Mouse (Mus musculus) CH12.LX (cell line): ENCODE measurements at regions not wholly inside any gene's neighbourhood (a gene's known extent, or its start where the extent isn't known, plus 50 kb on each side); places are given as distances from the start of the nearest gene placed in this dataset.
"Not testable (repeated sequence)": the region's sequence is repeated elsewhere in the genome, so short reads cannot be mapped to it uniquely, and the experiment has no call there.

ENCODE experiments used
- DNase-seq: peaks from one replicate; pipeline ENCODE4 v3.0.0-alpha.2; 2013; ENCODE audit errors: extremely low read depth
- H3K27ac ChIP-seq: 2 replicates; pipeline ENCODE4 v1.5.1; 2012; ENCODE audit warnings: low read depth, mild to moderate bottlenecking, control low read depth, moderate library complexity; ENCODE audit not compliant: insufficient read depth
- H3K27me3 ChIP-seq: replicated peaks from 2 replicates; pipeline ENCODE3; 2012; ENCODE audit warnings: inconsistent platforms
- H3K36me3 ChIP-seq, 2 experiments: replicated peaks in 1 of 2; 2 replicates each; pipeline versions ENCODE3 to v1.6.1; 2012; ENCODE audit warnings: inconsistent platforms in 1 of 2, low read length in 1 of 2, mild to moderate bottlenecking in 1 of 2, mixed read lengths in 1 of 2, moderate library complexity in 1 of 2; ENCODE audit not compliant: control insufficient read depth in 1 of 2, insufficient read depth in 1 of 2
- H3K4me1 ChIP-seq, 2 experiments: 2 replicates each; pipeline ENCODE4 v1.6.1; 2012; ENCODE audit warnings: inconsistent platforms in 1 of 2, moderate library complexity in 1 of 2; ENCODE audit not compliant: insufficient read depth in 2 of 2, control insufficient read depth in 1 of 2
- H3K4me2 ChIP-seq: 2 replicates; pipeline ENCODE4 v1.6.1; 2012; ENCODE audit warnings: low read depth, mild to moderate bottlenecking, control low read depth; ENCODE audit not compliant: poor library complexity, insufficient read depth, severe bottlenecking
- H3K4me3 ChIP-seq, 3 experiments: fragments of 150-350 bp in 1 of 3; sonication (generic) in 1 of 3; replicated peaks in 1 of 3; 2 replicates each; pipeline versions ENCODE3 to v1.5.1; 2011 to 2012; ENCODE audit warnings: low read depth in 2 of 3, low read length in 2 of 3, mild to moderate bottlenecking in 2 of 3, moderate library complexity in 2 of 3, control low read depth in 1 of 3, improper control_type of control experiment in 1 of 3, inconsistent platforms in 1 of 3, mixed read lengths in 1 of 3; ENCODE audit not compliant: poor library complexity in 1 of 3
- H3K79me2 ChIP-seq: replicated peaks from 2 replicates; pipeline ENCODE4 v1.6.1; 2012; ENCODE audit warnings: mild to moderate bottlenecking, moderate library complexity; ENCODE audit not compliant: control insufficient read depth, poor library complexity, insufficient read depth, severe bottlenecking; ENCODE audit errors: extremely low read depth
- H3K9ac ChIP-seq: 2 replicates; pipeline ENCODE4 v1.6.1; 2012; ENCODE audit warnings: low read depth, mild to moderate bottlenecking, control low read depth, moderate library complexity; ENCODE audit not compliant: insufficient read depth
- H3K9me3 ChIP-seq: replicated peaks from 2 replicates; pipeline ENCODE3; 2012; ENCODE audit warnings: low read length, inconsistent platforms, mixed read lengths
- CHD2 ChIP-seq: IDR thresholded peaks from 2 replicates; pipeline ENCODE4 v1.6.1; 2011; ENCODE audit warnings: low read length, improper control_type of control experiment
- E2F4 ChIP-seq: IDR thresholded peaks from 2 replicates; pipeline ENCODE4 v1.6.1; 2011; ENCODE audit warnings: low read depth, low read length, improper control_type of control experiment; ENCODE audit not compliant: insufficient replicate concordance
- EP300 ChIP-seq: IDR thresholded peaks from 2 replicates; pipeline ENCODE4 v1.6.1; 2011; ENCODE audit warnings: low read length, improper control_type of control experiment
- JUND ChIP-seq: conservative IDR thresholded peaks from 2 replicates; pipeline ENCODE4 v1.6.1; 2011; ENCODE audit warnings: low read depth, low read length, improper control_type of control experiment
- MAX ChIP-seq: IDR thresholded peaks from 2 replicates; pipeline ENCODE4 v1.6.1; 2011; ENCODE audit warnings: low read length, improper control_type of control experiment
- MXI1 ChIP-seq: IDR thresholded peaks from 2 replicates; pipeline ENCODE4 v1.6.1; 2011; ENCODE audit warnings: mild to moderate bottlenecking, low read depth, low read length, improper control_type of control experiment
- NRF1 ChIP-seq: IDR thresholded peaks from 2 replicates; pipeline ENCODE4 v1.6.1; 2014; ENCODE audit warnings: low read depth, mild to moderate bottlenecking, inconsistent platforms, low read length, improper control_type of control experiment, moderate library complexity
- PAX5 ChIP-seq: IDR thresholded peaks from 2 replicates; pipeline ENCODE4 v1.6.1; 2012; ENCODE audit warnings: low read length, inconsistent platforms, mixed read lengths
- POLR2A ChIP-seq: IDR thresholded peaks from 2 replicates; pipeline ENCODE4 v1.6.1; 2011; ENCODE audit warnings: low read depth, mild to moderate bottlenecking, improper control_type of control experiment, low read length
- RAD21 ChIP-seq: IDR thresholded peaks from 2 replicates; pipeline ENCODE4 v1.6.1; 2011; ENCODE audit warnings: low read depth, mild to moderate bottlenecking, low read length, improper control_type of control experiment, moderate library complexity
- UBTF ChIP-seq: IDR thresholded peaks from 2 replicates; pipeline ENCODE4 v1.6.1; 2012; ENCODE audit warnings: low read depth, mild to moderate bottlenecking, inconsistent platforms, low read length, improper control_type of control experiment, moderate library complexity
- dilution Hi-C: fragments of 300-500 bp; cut with MboI; formaldehyde crosslinking; loops from 2 replicates; pipeline ENCODE4 v1.14.3; 2020; ENCODE audit warnings: low sequenced_read_pairs; ENCODE audit not compliant: extremely low pct_unique_long_range_greater_than_20kb, extremely low pct_ligation_motif_present
- in situ Hi-C: fragments of 300-500 bp; cut with MboI; formaldehyde crosslinking; loops from 3 replicates; pipeline ENCODE4 v1.14.3; 2019; ENCODE audit warnings: low sequenced_read_pairs, low pct_ligation_motif_present, low pct_unique_long_range_greater_than_20kb, mixed read lengths

GRCm38 (mm10) chr14:66493691-66494121 lies 484.7 kb upstream of the Gulo start:
- Histone ChIP-seq H3K4me2 (no peak overlapping the region), H3K79me2 (no peaks in the 10 kb centered on the region), H3K27ac (no peak overlapping the region), H3K9me3 (no peaks in the 10 kb centered on the region), H3K36me3 (no peaks in the 10 kb centered on the region), H3K27me3 (no peaks in the 10 kb centered on the region), H3K4me1 (peaks cover 0 to 15% of the 10 kb centered on the region in 2 experiments; a peak in 2 of 4 replicates), H3K9ac (no peak overlapping the region), H3K4me3 (no peak overlapping the region)
- in situ Hi-C loops (no loop called here), dilution Hi-C loops (no loop called here)
- DNase-seq: no peak
- TF ChIP-seq NRF1 (no peak), UBTF (no peak), JUND (no peak), MXI1 (no peak)

DNA sequence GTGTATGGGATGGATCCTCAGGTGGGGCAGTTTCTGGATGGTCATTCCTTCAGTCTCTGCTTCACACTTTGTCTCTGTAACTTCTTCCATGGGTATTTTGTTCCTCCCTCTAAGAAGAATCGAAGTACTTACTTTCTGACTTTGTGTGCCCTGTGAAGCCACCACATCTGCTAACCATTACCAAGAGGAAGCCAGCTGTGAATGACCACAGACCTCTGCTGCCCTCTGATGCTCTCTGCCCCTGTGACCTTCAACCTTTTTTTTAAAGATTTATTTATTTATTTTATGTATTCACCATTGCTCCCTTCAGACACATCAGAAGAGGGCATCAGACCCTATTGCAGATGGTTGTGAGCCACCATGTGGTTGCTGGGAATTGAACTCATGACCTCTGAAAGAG lies 475.7 kb upstream of the Gulo start:
- H3K4me1 ChIP-seq, H3K9ac ChIP-seq, H3K4me2 ChIP-seq, H3K27ac ChIP-seq, DNase-seq, H3K4me3 ChIP-seq, H3K27me3 ChIP-seq, in situ Hi-C loops, H3K36me3 ChIP-seq, H3K9me3 ChIP-seq, H3K79me2 ChIP-seq, dilution Hi-C loops: not testable (repeated sequence)

DNA sequence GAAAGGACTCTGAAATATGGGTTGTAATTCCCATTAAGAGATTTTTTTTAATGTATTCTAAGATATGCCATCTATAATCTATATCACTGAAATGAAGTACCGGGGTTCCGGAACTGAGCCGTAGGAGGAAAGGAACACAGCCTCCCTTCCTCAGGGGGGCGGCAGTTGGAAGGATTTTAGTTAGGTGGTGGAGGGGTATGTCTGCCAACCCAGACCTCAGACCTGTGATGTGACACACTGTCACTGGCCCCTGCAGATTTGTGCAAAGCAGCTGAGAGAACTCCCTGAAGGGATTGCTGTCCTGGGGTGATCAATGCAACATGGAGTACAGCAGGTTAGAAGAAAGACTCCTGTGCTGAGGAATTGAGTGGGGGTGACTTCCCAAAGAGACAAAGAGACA lies 470.2 kb upstream of the Gulo start:
- no peak overlapping the region for H3K9ac ChIP-seq
- no peaks in the 10 kb centered on the region for H3K79me2 ChIP-seq
- no peak overlapping the region for H3K4me3 ChIP-seq
- H3K36me3 ChIP-seq: no peaks in the 10 kb centered on the region
- no peaks in the 10 kb centered on the region for H3K9me3 ChIP-seq
- no peak overlapping the region for H3K4me2 ChIP-seq
- no peaks in the 10 kb centered on the region for H3K27me3 ChIP-seq
- no peak for TF ChIP-seq CHD2
- TF ChIP-seq PAX5: no peak
- TF ChIP-seq E2F4: no peak
- no peak for TF ChIP-seq EP300
- no peak for TF ChIP-seq NRF1
- no peak for TF ChIP-seq UBTF
- no peak for TF ChIP-seq POLR2A
- TF ChIP-seq MAX: no peak
- no peak; the same call in 1 of the 2 replicates for TF ChIP-seq RAD21
- TF ChIP-seq, all 38 proteins: peak for 0
- in situ Hi-C loops (no loop called here), dilution Hi-C loops (no loop called here)
- DNase-seq: no peak
- H3K27ac ChIP-seq: no peak overlapping the region
- no peaks in the 10 kb centered on the region for H3K4me1 ChIP-seq
